Mouse (Mus musculus) heart, adult 2 months (tissue): ENCODE data around the gene Phkb.

Source experiments
- CTCF ChIP-seq: fragments of 200-600 bp; IDR thresholded peaks from 2 replicates; pipeline ENCODE4 v1.8.1; 2022; ENCODE audit warnings: antibody characterized with exemption, mild to moderate bottlenecking, moderate library complexity
- POLR2A ChIP-seq: fragments of 200-500 bp; IDR thresholded peaks from 2 replicates; pipeline ENCODE4 v1.6.1; 2011; ENCODE audit warnings: mild to moderate bottlenecking, low read depth, low read length, control low read depth; ENCODE audit not compliant: insufficient read depth

GRCm38 (mm10) chr8:85924991-85925390 is 84.2 kb downstream of the Phkb start:
- no peak for TF ChIP-seq CTCF
- no peak for TF ChIP-seq POLR2A
